Mouse (Mus musculus) c-Kit-negative CD71-positive TER-119-positive erythroid progenitor cells, embryonic 14.5 days (primary cell): ENCODE data around the gene Nadsyn1.

ENCODE experiments used
- DNase-seq: peaks from one replicate; pipeline ENCODE4 v3.0.0-alpha.2; 2013; ENCODE audit warnings: low read depth, low spot score

The Nadsyn1 gene

DNA sequence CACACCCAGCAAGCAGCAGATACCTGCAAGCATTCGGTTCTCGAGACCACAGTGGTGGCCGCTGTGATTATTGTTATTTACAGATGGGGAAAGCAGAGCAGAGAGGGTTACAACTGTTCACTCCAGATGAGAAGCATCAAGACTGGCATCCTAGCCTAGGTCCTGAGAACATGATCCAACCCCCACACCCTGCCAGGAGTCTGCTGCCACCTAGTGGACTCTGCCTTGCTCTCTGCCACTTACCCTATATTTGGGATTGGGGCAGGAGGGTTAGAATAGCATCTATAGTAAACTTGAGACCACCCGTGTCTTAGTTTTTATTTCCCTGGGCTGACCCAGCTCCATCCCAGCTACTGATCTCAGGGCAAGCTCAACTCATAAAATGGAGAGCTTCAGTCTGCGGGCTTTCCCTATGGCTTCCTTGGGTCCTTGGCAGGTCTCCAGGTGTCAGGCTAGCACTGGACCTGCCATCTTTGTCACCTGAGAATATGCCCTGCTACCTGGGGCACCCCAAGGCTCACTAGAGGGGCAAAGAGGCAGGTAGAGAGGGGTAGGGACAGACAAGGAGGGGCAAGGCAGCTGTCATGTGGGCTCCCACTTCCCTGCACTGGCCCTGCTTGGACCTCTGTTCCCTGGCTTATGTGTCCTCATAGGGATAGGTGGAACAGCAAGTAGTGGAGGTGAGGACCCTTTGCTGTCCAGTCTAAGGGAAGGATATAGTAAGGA lies 68.5 kb downstream of the Nadsyn1 start:
- no peak for DNase-seq

GRCm38 (mm10) chr7:143752606-143753005 lies 70.0 kb downstream of the Nadsyn1 start:
- no peak for DNase-seq

DNA sequence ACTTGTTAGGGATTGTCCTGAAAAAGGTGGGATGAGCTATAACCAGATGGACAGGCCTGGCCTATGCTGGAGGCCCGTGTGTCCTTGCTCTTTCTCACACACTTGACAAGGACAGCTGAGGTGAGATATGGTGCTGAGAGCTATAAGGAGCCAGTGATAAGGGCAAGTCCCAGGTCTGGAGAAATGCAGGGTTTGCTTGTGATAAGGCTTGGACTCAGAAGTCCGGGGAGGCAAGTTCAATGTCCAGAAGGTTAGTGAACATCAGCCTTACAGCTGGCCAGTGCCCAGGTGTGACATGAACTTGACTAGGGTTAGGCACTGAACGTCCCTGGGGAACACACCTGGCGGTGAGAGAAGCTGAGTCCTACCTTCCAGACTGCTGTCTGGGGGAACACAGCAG lies 70.6 kb downstream of the Nadsyn1 start:
- DNase-seq = no peak

DNA sequence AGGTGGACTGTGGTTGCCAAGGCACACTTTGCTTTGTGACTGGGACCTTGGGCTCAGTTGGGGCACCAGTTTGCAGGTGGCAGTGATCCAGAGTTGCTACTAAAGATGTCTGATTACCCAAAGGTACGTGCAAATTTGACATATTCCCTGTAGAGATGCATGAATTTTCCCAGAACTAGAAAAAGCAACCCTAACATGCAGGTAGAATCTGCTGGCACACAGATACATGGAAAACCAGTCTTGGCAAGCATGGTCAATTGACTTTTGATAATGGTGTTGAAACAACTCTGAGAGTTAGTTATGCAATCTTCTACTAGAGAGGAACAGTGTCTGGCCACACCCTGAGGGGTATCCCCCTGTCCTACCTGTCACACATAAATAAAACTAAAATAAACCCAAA lies 71.3 kb downstream of the Nadsyn1 start:
- DNase-seq = no peak

DNA sequence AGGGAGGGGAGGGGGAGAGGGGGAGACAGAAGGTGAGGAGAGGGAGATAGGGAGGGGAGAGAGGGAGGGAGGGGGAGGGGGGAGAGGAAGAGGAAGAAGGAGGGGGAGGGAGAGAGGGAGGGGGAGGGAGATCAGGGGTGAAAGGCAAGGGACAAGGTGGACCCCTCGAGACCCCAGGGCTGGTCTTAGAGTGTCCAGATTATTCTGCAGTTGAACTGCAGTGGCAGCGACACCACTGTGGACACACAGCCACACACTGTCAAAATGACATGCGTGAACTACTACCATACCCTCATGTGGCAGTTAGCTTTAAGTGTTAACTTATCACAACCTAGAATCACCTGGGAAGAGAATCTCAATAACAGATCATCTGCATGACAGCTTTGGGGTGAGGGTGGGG lies 73.6 kb downstream of the Nadsyn1 start:
- DNase-seq = no peak

DNA sequence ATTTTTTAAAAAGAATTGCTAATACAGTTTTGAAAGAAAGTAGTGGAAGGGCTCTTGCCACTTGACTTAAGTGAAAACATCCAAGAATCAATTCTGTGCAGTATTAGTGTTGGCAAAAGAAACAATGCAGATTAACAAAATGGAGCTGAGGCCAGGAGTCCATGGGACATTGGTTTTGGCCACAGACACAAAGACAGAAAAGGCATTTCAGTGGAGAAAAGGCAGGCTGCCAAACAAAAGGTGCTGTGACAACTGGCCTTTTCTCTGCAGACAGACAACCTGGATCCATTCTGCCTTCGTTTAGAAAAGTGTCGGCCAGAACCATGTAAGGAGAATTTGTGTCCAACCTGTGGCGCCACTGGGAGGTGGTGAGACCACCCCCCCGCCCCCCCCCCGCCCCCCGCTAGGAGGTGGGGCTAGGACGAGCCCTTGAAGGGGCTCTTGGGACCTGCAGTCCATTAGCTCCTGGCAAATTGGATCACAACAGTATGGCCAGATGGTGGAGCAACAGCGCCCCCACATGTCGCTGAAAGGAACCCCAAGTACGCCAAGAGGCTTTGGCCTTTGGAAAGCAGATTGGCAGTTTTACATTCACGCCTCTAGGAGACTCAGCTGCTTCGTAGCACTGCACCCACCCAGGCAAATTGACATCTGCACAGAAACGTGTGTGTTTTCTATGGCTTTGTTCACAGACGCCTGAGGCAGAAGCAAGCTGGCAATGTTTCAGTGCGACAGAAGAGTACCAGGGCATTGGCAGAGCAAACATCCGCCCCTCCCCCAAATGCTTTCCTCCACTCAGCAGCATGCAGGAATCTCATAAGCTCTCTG lies 74.4 kb downstream of the Nadsyn1 start:
- no peak for DNase-seq
